Mouse (Mus musculus) layer of hippocampus, adult 9-11 months (tissue): ENCODE data around the gene Elane.

Experiments
- DNase-seq: peaks from one replicate; pipeline ENCODE4 v3.0.0; 2022

The Elane gene

GRCm38 (mm10) chr10:79886054-79886453 is at the start of gene Elane:
Gene Elane, plus strand, starts transcription at chr10:79886247.
- DNase-seq: no peak

GRCm38 (mm10) chr10:79836918-79837317 is 49.1 kb upstream of the Elane start:
- DNase-seq: no peak

DNA sequence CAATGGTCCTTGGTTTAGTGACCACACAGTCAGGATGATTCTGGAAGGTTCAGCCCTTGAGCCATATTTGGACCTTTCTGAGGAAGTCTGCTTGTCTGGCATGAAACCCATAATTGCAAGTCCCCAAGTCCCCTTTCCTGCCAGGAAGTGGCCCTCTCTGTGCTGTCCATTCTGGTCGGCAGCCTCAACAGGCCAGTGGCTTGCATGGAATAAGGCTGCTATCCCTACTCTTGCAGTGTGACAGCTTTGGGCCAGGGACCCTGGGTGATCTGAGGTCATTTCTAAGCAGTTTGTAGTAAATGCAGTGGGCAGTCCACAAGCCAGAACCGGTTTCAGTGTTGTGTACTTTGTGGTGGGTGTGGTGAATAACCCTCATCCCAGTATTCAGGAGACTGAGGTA is 47.9 kb upstream of the Elane start:
- DNase-seq: no peak

- no peak for DNase-seq
Observed at GRCm38 (mm10) chr10:79840091-79840490, 46.0 kb upstream of the Elane start.

DNA sequence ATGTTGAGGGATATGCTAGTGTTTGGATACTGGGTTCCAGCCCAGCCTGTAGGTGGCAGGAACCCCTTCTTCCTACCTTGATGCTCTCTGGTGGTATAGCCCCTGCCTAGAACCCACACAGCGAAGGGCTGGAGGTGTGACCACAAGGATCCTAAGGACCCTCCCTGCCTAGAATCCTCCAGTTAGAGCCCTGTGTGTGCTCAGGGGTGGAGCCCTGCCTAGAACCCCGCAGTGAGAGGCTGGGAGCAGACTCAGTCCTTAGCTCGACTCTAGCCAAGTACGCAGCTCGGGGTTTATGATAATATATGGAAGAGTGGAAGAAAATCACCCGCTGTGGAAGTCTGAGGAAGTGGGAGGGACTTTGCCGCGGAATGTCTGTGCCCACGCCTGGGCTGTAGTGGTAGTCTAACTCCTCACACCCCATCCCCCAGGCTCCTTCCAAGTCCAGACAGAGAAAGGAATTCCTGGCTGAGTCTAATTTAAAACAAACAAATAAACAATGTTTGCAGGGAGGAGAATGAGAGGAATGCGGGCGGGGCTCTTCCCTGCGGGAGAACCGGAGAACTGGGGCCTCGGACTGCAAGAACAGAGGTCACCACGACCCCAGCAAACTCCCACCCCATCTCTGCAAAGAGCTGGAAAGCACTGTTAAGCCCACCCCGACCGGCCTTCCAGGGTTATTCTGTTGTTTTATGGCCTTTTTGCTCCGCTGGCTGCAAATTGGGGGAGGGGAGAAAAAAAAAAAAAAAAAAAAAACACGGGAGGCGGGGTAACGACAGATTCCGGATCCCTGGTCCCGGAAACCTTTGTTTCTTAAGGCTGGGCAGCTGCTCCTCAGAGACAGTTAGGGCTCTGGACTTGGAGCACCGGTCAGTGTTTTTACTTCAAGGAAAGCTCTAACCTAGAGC is 45.1 kb upstream of the Elane start:
- DNase-seq: peak; percentile 84

GRCm38 (mm10) chr10:79842322-79842721 is 43.7 kb upstream of the Elane start:
- DNase-seq: no peak

- DNase-seq: no peak
Observed at GRCm38 (mm10) chr10:79843476-79843875, 42.6 kb upstream of the Elane start.

DNA sequence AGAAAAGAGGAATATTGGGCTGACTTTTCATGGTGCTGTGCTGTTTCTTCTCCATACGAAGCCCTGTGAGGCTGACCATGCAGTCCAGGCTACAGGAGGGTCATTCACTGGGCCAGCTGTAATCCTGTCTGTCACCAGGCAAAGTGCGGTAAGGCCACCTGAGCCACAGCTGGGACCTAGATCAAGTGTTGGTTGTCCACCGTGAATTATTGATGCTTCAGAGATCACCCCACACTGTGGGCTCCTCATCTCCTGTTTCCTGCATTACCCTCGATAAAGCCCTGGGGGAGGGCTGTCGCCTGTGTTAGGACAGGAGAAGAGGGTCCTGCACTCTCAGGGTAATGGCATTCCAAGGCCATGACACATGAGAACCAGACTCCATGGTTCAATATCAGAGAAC is 39.5 kb upstream of the Elane start:
- DNase-seq: no peak

DNA sequence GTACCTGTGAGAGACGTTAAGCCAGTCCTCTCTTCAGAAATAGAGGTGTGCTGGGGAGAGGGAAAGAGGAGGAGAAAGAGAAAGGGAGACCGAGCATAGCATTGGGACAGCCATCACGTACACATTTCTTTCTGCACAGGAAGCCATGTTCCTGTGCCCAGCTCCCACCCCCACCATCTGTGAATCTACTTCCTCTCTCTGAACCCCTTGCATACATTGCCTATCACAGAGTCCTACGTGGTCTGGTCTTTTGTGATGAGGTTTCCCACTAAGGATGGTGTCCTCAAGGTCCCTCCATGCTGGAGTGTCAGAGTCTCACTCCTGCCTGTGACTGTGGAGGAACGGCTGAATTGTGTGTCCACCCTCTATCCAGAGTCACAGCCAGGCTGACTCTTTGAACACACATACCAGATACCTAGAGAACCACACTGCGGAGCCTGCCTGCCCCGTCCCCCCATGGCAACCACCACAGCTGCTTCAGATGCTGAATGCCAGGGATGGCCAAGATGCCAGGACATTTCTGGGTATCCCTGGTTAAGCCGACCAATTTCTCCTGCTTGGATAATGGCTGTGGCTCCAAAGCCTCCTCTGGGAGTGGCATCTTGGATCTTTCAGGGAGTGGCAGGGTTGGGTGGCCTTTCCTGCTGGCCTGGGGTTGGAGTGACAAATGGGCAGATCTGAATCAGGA is 36.0 kb upstream of the Elane start:
- DNase-seq: no peak

- no peak for DNase-seq
Observed at GRCm38 (mm10) chr10:79851653-79852052, 34.4 kb upstream of the Elane start.

- no peak for DNase-seq
Observed at GRCm38 (mm10) chr10:79852107-79852789, 33.8 kb upstream of the Elane start.

DNA sequence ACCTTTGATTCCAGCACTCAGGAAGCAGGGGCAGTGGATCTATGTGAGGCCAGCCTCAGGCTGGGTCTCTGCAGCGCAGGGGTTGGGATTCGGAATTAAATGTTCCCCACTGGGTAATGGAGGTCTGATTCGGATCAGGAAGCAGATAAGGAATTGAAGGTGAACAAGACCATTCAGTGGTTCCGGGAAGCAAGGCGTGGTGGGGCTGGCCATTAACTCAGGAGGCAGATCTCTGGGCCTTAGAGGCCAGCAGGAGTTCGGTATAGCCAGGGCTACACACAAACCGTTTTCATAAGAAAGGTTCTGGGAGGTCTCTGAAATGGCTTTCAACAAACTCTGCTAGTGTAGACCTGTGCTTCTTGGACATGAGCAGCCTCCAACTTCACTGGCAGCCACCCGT is 33.2 kb upstream of the Elane start:
- DNase-seq: no peak

DNA sequence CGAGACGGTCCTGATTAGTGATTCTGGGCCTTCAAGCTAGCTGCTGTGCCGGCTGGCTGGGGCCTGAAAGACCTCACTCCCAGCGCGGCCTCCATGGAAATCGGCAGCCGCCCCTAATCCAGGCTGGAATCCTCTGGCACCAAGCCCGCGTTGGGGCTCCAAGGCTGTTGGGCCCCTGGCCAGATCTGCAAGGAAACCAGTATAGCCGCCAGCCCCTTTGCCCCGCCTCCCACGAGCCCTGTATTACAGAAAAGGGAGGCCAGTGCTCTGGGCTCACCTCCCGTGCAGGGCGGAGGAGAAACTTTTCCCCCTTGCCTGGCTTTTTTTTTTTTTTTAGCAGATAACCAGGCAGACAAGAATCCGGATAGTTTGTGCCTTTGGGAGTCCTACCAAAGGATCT is 32.7 kb upstream of the Elane start:
- DNase-seq: peak; percentile 84

DNA sequence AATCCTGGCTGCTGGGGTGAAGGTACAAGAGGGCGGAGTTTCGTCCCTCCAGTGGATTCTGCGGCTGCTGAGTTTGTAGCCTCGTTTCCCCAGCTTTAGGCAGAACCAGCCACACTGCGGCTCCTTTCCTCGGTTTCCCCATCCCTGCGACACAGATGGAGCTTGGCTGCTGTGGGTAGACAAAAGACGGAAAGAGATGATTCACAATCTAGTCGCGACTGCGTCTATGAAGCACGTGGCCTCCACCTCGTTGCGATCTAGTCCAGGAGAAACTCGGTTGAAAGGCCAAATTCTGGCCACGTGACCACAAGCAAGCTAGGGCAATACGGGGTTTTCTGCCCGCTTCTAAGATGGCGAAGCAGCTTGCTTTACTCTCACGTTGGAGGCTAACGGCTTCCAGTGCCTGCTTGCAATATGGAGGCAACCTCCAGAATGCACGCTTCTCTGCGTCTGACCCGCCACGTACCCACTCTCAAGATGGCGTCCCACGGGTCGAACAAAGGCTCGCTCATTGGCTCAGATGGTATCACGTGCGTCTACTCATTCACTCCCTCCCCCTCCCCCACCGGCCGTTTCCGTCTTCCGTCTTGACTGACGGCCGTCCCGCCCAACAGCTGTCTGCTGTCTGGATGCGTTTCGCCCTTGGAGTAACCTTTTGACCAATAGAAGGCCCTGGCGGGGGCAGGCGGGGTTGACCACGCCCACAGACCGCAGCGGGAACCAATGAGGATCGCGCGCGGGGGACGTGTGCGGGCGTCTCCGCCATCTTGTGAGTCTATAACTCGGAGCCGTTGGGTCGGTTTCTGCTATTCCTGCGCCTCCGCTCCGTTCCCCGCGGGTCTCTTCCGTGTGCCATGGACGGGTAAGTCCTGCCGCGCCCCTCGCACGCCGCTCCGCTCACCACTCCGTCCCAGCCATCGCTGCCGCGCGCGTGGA is 31.9 kb upstream of the Elane start, which contains the start of gene Ptbp1:
Ptbp1 (plus strand) TSS at position 568 of the 936 bp plus-strand sequence.
- peak; percentile 100 for DNase-seq

GRCm38 (mm10) chr10:79854801-79855541 is 31.1 kb upstream of the Elane start:
- no peak for DNase-seq

DNA sequence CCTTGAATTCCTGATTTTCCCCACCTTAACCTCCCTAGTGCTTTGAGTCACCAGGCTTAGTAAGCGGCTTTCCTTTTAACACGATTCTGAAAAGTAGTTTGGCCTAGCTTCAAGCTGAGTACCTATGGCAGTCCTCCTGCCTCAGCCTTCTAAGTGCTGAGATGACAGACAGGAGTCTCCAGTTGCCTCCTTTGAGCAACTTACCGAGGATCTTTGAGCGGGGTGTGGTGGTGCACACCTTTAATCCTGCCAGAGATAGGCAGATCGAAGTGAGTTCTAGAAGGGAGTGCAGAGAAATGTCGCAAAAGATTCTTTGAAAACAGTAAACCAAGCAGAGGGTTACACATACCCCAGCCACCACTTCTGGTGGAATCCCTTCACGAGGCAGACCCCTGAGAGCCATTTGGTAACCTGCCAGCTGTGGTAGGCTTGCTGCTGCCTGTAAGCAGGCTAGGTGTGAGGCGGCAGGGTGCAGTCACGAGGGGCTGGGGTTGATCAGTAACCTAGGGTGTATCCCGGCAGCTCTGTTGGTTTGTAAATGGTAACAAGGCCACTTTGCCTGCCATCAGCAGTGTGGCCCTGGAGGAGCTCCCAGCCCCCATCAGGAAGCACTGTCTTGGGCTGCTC is 30.4 kb upstream of the Elane start:
- no peak for DNase-seq

- no peak for DNase-seq
Observed at GRCm38 (mm10) chr10:79856280-79856679, 29.8 kb upstream of the Elane start.

- DNase-seq: no peak
Observed at GRCm38 (mm10) chr10:79856704-79857451, 29.2 kb upstream of the Elane start.

GRCm38 (mm10) chr10:79857452-79857811 is 28.6 kb upstream of the Elane start:
- peak; percentile 77 for DNase-seq

DNA sequence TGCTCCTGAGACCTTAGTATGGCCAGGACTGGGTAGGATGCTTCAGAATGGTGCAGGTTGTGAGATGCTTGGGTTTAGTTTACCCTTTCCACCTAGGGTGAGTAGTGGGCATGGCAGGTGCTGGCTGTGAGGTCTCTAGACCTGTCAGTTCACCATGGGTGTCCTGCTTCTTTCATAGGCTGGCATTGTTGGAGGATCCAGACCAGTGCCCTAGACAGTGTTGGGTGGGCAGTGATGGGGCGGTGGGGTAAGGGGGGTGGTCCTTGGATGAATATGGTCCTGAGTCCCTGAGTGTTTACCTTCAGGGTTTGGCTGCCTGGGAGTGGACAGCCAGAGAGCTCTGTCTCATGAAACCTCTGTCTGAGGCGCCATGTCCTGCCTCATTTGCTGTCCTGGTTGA is 28.2 kb upstream of the Elane start:
- no peak for DNase-seq
